15 mouse cellular contexts compared by ENCODE assay signal in genomic region chr1:179108759-179109158, GRCm38 (mm10).
DNase-seq lines count a peak whose midpoint lies in the region; ATAC-seq lines count a peak whose summit lies in the region.
"Had no signal": no experiment of that assay in that cellular context is flagged by ENCODE, and none has a peak within 500 bp of the region (broad histone marks: within the 10 kb centered on the region; RNA-seq: fewer than 3 reads in every experiment).

No protein-coding gene starts in this region.

- peaks cover 44% of the 10 kb centered on the region for H3K4me1 ChIP-seq in embryonic facial prominence, embryonic 13.5 days
- peaks cover 38% of the 10 kb centered on the region for H3K4me1 ChIP-seq in limb, embryonic 12.5 days (replicated peaks)

- no peak overlapping the region for H3K4me3 ChIP-seq in embryonic facial prominence, embryonic 13.5 days
- no peak overlapping the region for H3K4me3 ChIP-seq in limb, embryonic 12.5 days (replicated peaks)
- H3K4me3 ChIP-seq: kidney, embryonic 15.5 days; midbrain, embryonic 12.5 days had no signal

- H3K4me2 ChIP-seq in embryonic facial prominence, embryonic 13.5 days: no peak overlapping the region
- no peak overlapping the region for H3K4me2 ChIP-seq in limb, embryonic 12.5 days
- H3K4me2 ChIP-seq: kidney, embryonic 15.5 days; midbrain, embryonic 12.5 days had no signal

- H3K36me3 ChIP-seq in embryonic facial prominence, embryonic 13.5 days: 0 out of 2 replicates have a peak, but pooled peaks cover 4% of the 10 kb centered on the region
- no peaks in the 10 kb centered on the region for H3K36me3 ChIP-seq in limb, embryonic 12.5 days
- H3K36me3 ChIP-seq: kidney, embryonic 15.5 days; midbrain, embryonic 12.5 days had no signal

- H3K9ac ChIP-seq in embryonic facial prominence, embryonic 13.5 days: no peak overlapping the region
- no peak overlapping the region for H3K9ac ChIP-seq in limb, embryonic 12.5 days (replicated peaks)
- H3K9ac ChIP-seq: kidney, embryonic 15.5 days; midbrain, embryonic 12.5 days had no signal

- DNase-seq in lung, postnatal 14 days: peak; percentile 2
- no peak for DNase-seq in lung, postnatal 36 days
- DNase-seq in left cerebral cortex, postnatal 14 days (ENCODE audit: low spot score in 2 of 2): no peak
- DNase-seq in frontal cortex, adult 2 months (ENCODE audit: extremely low spot score in 1 of 2, low spot score in 1 of 2): no peak
- DNase-seq: adrenal gland, adult 2 months; cerebellum, postnatal 10 days; heart, adult 18-20 months; heart, postnatal 10 days; right cerebral cortex, postnatal 4 days had no signal

- H3K27me3 ChIP-seq in embryonic facial prominence, embryonic 13.5 days: no peaks in the 10 kb centered on the region
- no peaks in the 10 kb centered on the region for H3K27me3 ChIP-seq in limb, embryonic 12.5 days
- H3K27me3 ChIP-seq: kidney, embryonic 15.5 days had no signal

- H3K27ac ChIP-seq in embryonic facial prominence, embryonic 13.5 days: peak overlapping the region; percentile 89
- H3K27ac ChIP-seq in limb, embryonic 12.5 days: 0 out of 2 replicates have a peak overlapping the region, but pooled peaks have one; percentile 17
- H3K27ac ChIP-seq: kidney, embryonic 15.5 days had no signal

- H3K9me3 ChIP-seq in embryonic facial prominence, embryonic 13.5 days: 0 out of 2 replicates have a peak, but pooled peaks cover 2% of the 10 kb centered on the region
- H3K9me3 ChIP-seq in limb, embryonic 12.5 days: no peaks in the 10 kb centered on the region
- H3K9me3 ChIP-seq: kidney, embryonic 15.5 days; midbrain, embryonic 12.5 days had no signal

- ATAC-seq in embryonic facial prominence, embryonic 13.5 days (ENCODE audit: insufficient number of reproducible peaks, insufficient read depth, low FRiP score, low TSS enrichment, low read depth): no peak
- no peak for ATAC-seq in limb, embryonic 12.5 days (ENCODE audit: insufficient number of reproducible peaks, insufficient read depth, low FRiP score, low TSS enrichment, low read depth)
- ATAC-seq in megakaryocyte progenitor cell, adult 5-6 weeks (replicated peaks; ENCODE audit: poor library complexity): peak; percentile 93
- ATAC-seq: lung, postnatal 0 days had no signal

- intact Hi-C loops in left cerebral cortex, postnatal 14 days (cut with DNase I): no loop called here

- WGBS in embryonic facial prominence, embryonic 13.5 days: 38% methylated on average over 7 of the region's 7 CpGs
- WGBS in limb, embryonic 12.5 days: 29% methylated on average over 7 of the region's 7 CpGs
